Mouse (Mus musculus): ENCODE results near the gene Ncf1.

GRCm38 (mm10) chr5:134186059-134186458 is 43.4 kb downstream of the Ncf1 start:
- TF ChIP-seq MEF2A (IDR thresholded peaks at IDR 0.05; ENCODE audit: borderline replicate concordance, low read depth, low read length): no peak
- no peak for TF ChIP-seq CTCF (conservative IDR thresholded peaks at IDR 0.05 in 1 of 2, IDR thresholded peaks at IDR 0.05 in 1 of 2; ENCODE audit: low read depth in 2 of 2, low read length in 2 of 2)
- TF ChIP-seq CHD1 (IDR thresholded peaks at IDR 0.05; ENCODE audit: low read depth, low read length): no peak
- TF ChIP-seq EP300 (IDR thresholded peaks at IDR 0.05; ENCODE audit: low read length): no peak
- TF ChIP-seq USF1 (IDR thresholded peaks at IDR 0.05; ENCODE audit: low read depth, low read length): no peak
- TF ChIP-seq POLR2A (IDR thresholded peaks at IDR 0.05; ENCODE audit: low read depth, low read length): no peak
- no peak for TF ChIP-seq POLR2AphosphoS2 (IDR thresholded peaks at IDR 0.05; ENCODE audit: low read depth, low read length)
- TF ChIP-seq E2F4 (IDR thresholded peaks at IDR 0.05; ENCODE audit: insufficient replicate concordance, low read depth, low read length): no peak
- TF ChIP-seq ZNF384 (IDR thresholded peaks at IDR 0.05; ENCODE audit: low read depth, low read length): peak; percentile 57
- no peak for TF ChIP-seq TBP (conservative IDR thresholded peaks at IDR 0.05; ENCODE audit: low read depth, low read length)
- TF ChIP-seq USF2 (conservative IDR thresholded peaks at IDR 0.05; ENCODE audit: low read depth, low read length): no peak
